Mouse (Mus musculus): Measurements from ENCODE around the gene Lsamp.

- TF ChIP-seq CTCF (IDR thresholded peaks at IDR 0.05) (no peak), EP300 (IDR thresholded peaks at IDR 0.05; ENCODE audit: insufficient read depth, low read depth, low read length) (no peak), POLR2A (IDR thresholded peaks at IDR 0.05; ENCODE audit: insufficient read depth, low read depth, low read length) (no peak)
These were observed 1929.2 kb downstream of the Lsamp start for GRCm38 (mm10) chr16:41913346-41913745.
